Mouse (Mus musculus) intestine, embryonic 14.5 days (tissue): ENCODE measurements around the gene Qrich2. TPM values are rescaled to one million over a fixed set of nuclear protein-coding genes. Genes with fewer than 3 reads are reported as not detected.
A peak's percentile ranks its signal among the peaks of the same experiment; 100 is the strongest.
"Not testable (repeated sequence)": the region's sequence is repeated elsewhere in the genome, so short reads cannot be mapped to it uniquely, and the experiment has no call there.

Experiments used
- ATAC-seq: fragments of 200-750 bp; cut with Nextera tagmentation; replicated peaks from 2 replicates; pipeline ENCODE4 v1.8.0; 2017; ENCODE audit warnings: low read depth, moderate number of reproducible peaks, moderate TSS enrichment, moderate library complexity; ENCODE audit not compliant: low FRiP score, low TSS enrichment
- DNase-seq: peaks from one replicate; pipeline ENCODE4 v3.0.0-alpha.2; 2018; ENCODE audit warnings: low spot score
- H3K27ac ChIP-seq: fragments of 300-500 bp; sonication (generic); 2 replicates; pipeline ENCODE4 v1.5.1; 2014; ENCODE audit warnings: low read depth, mild to moderate bottlenecking, control low read depth
- H3K27me3 ChIP-seq: fragments of 300-500 bp; sonication (generic); replicated peaks from 2 replicates; pipeline ENCODE4 v1.6.1; 2014; ENCODE audit warnings: low read length, control low read depth; ENCODE audit not compliant: control insufficient read depth, insufficient read depth
- H3K36me3 ChIP-seq: fragments of 300-500 bp; sonication (generic); 2 replicates; pipeline ENCODE4 v1.6.1; 2014; ENCODE audit warnings: low read length, control low read depth; ENCODE audit not compliant: control insufficient read depth, insufficient read depth
- H3K4me1 ChIP-seq: fragments of 300-500 bp; sonication (generic); replicated peaks from 2 replicates; pipeline ENCODE4 v1.6.1; 2014; ENCODE audit warnings: low read length, control low read depth, mixed read lengths; ENCODE audit not compliant: control insufficient read depth, insufficient read depth
- H3K4me2 ChIP-seq: fragments of 300-500 bp; sonication (generic); 2 replicates; pipeline ENCODE4 v1.6.1; 2014; ENCODE audit warnings: low read length
- H3K4me3 ChIP-seq: fragments of 300-500 bp; sonication (generic); 2 replicates; pipeline ENCODE4 v1.5.1; 2014; ENCODE audit warnings: low read depth, low read length, control low read depth, mixed read lengths
- H3K9ac ChIP-seq: fragments of 300-500 bp; sonication (generic); 2 replicates; pipeline ENCODE4 v1.6.1; 2014; ENCODE audit warnings: mild to moderate bottlenecking, low read length
- H3K9me3 ChIP-seq: fragments of 300-500 bp; sonication (generic); 2 replicates; pipeline ENCODE4 v1.6.1; 2016; ENCODE audit warnings: low read length, control low read depth; ENCODE audit not compliant: control insufficient read depth
- WGBS: fragments of 180-500 bp; shearing (Covaris S2); extraction: QIAGEN DNeasy Blood & Tissue Kit; methylation state at CpG from one replicate; pipeline ENCODE4 v1.1.7; 2014; 5-methylcytosine and 5-hydroxymethylcytosine counted together
- polyA plus RNA-seq: library from polyadenylated mRNA; unstranded; fragments of >200 nt; fragmentation: Nextera tagmentation; extraction: Ambion mirVana; gene quantifications from 2 replicates; pipeline ENCODE4 v1.2.1, GENCODE M21; 2014

Qrich2 gene
- polyA plus RNA-seq, 1 experiment from 2014 or later = 0.15 TPM

- WGBS = 81% methylated on average over 3 of the region's 3 CpGs
- no peak overlapping the region for H3K27ac ChIP-seq
- H3K4me1 ChIP-seq = no peaks in the 10 kb centered on the region
- H3K4me3 ChIP-seq = no peak overlapping the region
- peaks cover 58% of the 10 kb centered on the region for H3K36me3 ChIP-seq
- H3K4me2 ChIP-seq = no peak overlapping the region
- ATAC-seq = no peak
- no peak overlapping the region for H3K9ac ChIP-seq
- no peaks in the 10 kb centered on the region for H3K9me3 ChIP-seq
- no peak for DNase-seq
- H3K27me3 ChIP-seq = no peaks in the 10 kb centered on the region
Observed at GRCm38 (mm10) chr11:116470249-116470648, 4.2 kb upstream of the Qrich2 start.

GRCm38 (mm10) chr11:116468338-116468737, 2.3 kb upstream of the Qrich2 start:
- not testable (repeated sequence) for DNase-seq, H3K4me2 ChIP-seq, H3K4me1 ChIP-seq, ATAC-seq, H3K4me3 ChIP-seq, H3K27me3 ChIP-seq, H3K27ac ChIP-seq, H3K9ac ChIP-seq, H3K9me3 ChIP-seq
- peaks cover 39% of the 10 kb centered on the region for H3K36me3 ChIP-seq
- WGBS = 58% methylated on average over 3 of the region's 3 CpGs

- DNase-seq (peak; percentile 95), ATAC-seq (peak; percentile 61)
- H3K9ac ChIP-seq = no peak overlapping the region
- no peaks in the 10 kb centered on the region for H3K36me3 ChIP-seq
- H3K27me3 ChIP-seq = no peaks in the 10 kb centered on the region
- 2% methylated on average over 2 of the region's 2 CpGs for WGBS
- H3K27ac ChIP-seq = no peak overlapping the region
- no peaks in the 10 kb centered on the region for H3K4me1 ChIP-seq
- H3K4me2 ChIP-seq = no peak overlapping the region
- no peak overlapping the region for H3K4me3 ChIP-seq
- H3K9me3 ChIP-seq = no peaks in the 10 kb centered on the region
Observed at GRCm38 (mm10) chr11:116463833-116464232, 2.2 kb downstream of the Qrich2 start.

GRCm38 (mm10) chr11:116463338-116463737, 2.7 kb downstream of the Qrich2 start:
- no peaks in the 10 kb centered on the region for H3K27me3 ChIP-seq
- no peak overlapping the region for H3K27ac ChIP-seq
- H3K4me2 ChIP-seq = no peak overlapping the region
- peak; percentile 16; the same call in 1 of the 2 replicates for ATAC-seq
- no peaks in the 10 kb centered on the region for H3K36me3 ChIP-seq
- no peak overlapping the region for H3K9ac ChIP-seq
- 51% methylated on average over 5 of the region's 5 CpGs for WGBS
- no peak overlapping the region for H3K4me3 ChIP-seq
- no peak for DNase-seq
- no peaks in the 10 kb centered on the region for H3K9me3 ChIP-seq
- H3K4me1 ChIP-seq = no peaks in the 10 kb centered on the region

- DNase-seq (no peak), ATAC-seq (no peak)
- Histone ChIP-seq H3K27me3 (no peaks in the 10 kb centered on the region), H3K27ac (no peak overlapping the region), H3K4me3 (no peak overlapping the region), H3K9ac (no peak overlapping the region), H3K4me2 (no peak overlapping the region), H3K4me1 (no peaks in the 10 kb centered on the region), H3K36me3 (no peaks in the 10 kb centered on the region), H3K9me3 (no peaks in the 10 kb centered on the region)
- WGBS = 66% methylated on average over 4 of the region's 4 CpGs
Observed at GRCm38 (mm10) chr11:116459786-116460185, 6.3 kb downstream of the Qrich2 start.

GRCm38 (mm10) chr11:116456234-116456633, 9.8 kb downstream of the Qrich2 start:
- H3K4me2 ChIP-seq = no peak overlapping the region
- H3K4me1 ChIP-seq = no peaks in the 10 kb centered on the region
- ATAC-seq (no peak), DNase-seq (no peak)
- no peak overlapping the region for H3K4me3 ChIP-seq
- no peaks in the 10 kb centered on the region for H3K9me3 ChIP-seq
- no peak overlapping the region for H3K27ac ChIP-seq
- no peaks in the 10 kb centered on the region for H3K27me3 ChIP-seq
- no peaks in the 10 kb centered on the region for H3K36me3 ChIP-seq
- no peak overlapping the region for H3K9ac ChIP-seq
- WGBS = 91% methylated on average over 8 of the region's 8 CpGs

- Histone ChIP-seq H3K4me2 (no peak overlapping the region), H3K4me1 (no peaks in the 10 kb centered on the region), H3K27me3 (no peaks in the 10 kb centered on the region), H3K27ac (no peak overlapping the region), H3K36me3 (no peaks in the 10 kb centered on the region), H3K9me3 (no peaks in the 10 kb centered on the region), H3K9ac (no peak overlapping the region), H3K4me3 (no peak overlapping the region)
- no peak for ATAC-seq
- DNase-seq = no peak
- 89% methylated on average over 9 of the region's 10 CpGs for WGBS
Observed at GRCm38 (mm10) chr11:116453889-116454288, 12.2 kb downstream of the Qrich2 start.

- Histone ChIP-seq H3K4me2 (no peak overlapping the region), H3K4me1 (peaks cover 6% of the 10 kb centered on the region; the same call in 1 of the 2 replicates), H3K36me3 (no peaks in the 10 kb centered on the region), H3K27ac (no peak overlapping the region), H3K9ac (no peak overlapping the region), H3K9me3 (no peaks in the 10 kb centered on the region), H3K4me3 (no peak overlapping the region), H3K27me3 (peaks cover 13% of the 10 kb centered on the region)
- 97% methylated on average over 3 of the region's 3 CpGs for WGBS
- ATAC-seq (no peak), DNase-seq (no peak)
Observed at GRCm38 (mm10) chr11:116449341-116449740, 16.7 kb downstream of the Qrich2 start.

- Histone ChIP-seq H3K4me3 (no peak overlapping the region), H3K27me3 (peaks cover 13% of the 10 kb centered on the region), H3K9ac (no peak overlapping the region), H3K4me1 (peaks cover 6% of the 10 kb centered on the region; the same call in 1 of the 2 replicates), H3K4me2 (no peak overlapping the region), H3K36me3 (no peaks in the 10 kb centered on the region), H3K27ac (no peak overlapping the region), H3K9me3 (no peaks in the 10 kb centered on the region)
- ATAC-seq = no peak
- no peak for DNase-seq
- WGBS = 72% methylated on average over 5 of the region's 5 CpGs
Observed at GRCm38 (mm10) chr11:116447822-116448221, 18.2 kb downstream of the Qrich2 start.
